Mouse (Mus musculus) limb, embryonic 14.5 days (tissue): ENCODE measurements around the gene Lix1l. TPM values are rescaled to one million over a fixed set of nuclear protein-coding genes. Genes with fewer than 3 reads are reported as not detected.

Experiments used
- ATAC-seq: fragments of 200-750 bp; cut with Nextera tagmentation; 2 replicates; pipeline ENCODE4 v1.8.0; 2017; ENCODE audit warnings: low read depth, moderate number of reproducible peaks, moderate TSS enrichment; ENCODE audit not compliant: low FRiP score
- DNase-seq: peaks from one replicate; pipeline ENCODE4 v3.0.0-alpha.2; 2015; ENCODE audit warnings: low spot score
- H3K27ac ChIP-seq: fragments of 300-500 bp; sonication (generic); replicated peaks from 2 replicates; pipeline ENCODE4 v1.5.1; 2014; ENCODE audit warnings: low read depth, mild to moderate bottlenecking, low read length, moderate library complexity, mixed read lengths
- H3K27me3 ChIP-seq: fragments of 300-500 bp; sonication (generic); 2 replicates; pipeline ENCODE4 v1.6.1; 2014; ENCODE audit warnings: low read length, mixed read lengths; ENCODE audit not compliant: control insufficient read depth, insufficient read depth
- H3K36me3 ChIP-seq: fragments of 300-500 bp; sonication (generic); 2 replicates; pipeline ENCODE4 v1.6.1; 2014; ENCODE audit warnings: mild to moderate bottlenecking, low read length, moderate library complexity, mixed read lengths; ENCODE audit not compliant: control insufficient read depth, insufficient read depth
- H3K4me1 ChIP-seq: fragments of 300-500 bp; sonication (generic); 2 replicates; pipeline ENCODE4 v1.6.1; 2014; ENCODE audit warnings: antibody characterized with exemption, low read length, mixed read lengths; ENCODE audit not compliant: control insufficient read depth, insufficient read depth
- H3K4me2 ChIP-seq: fragments of 300-500 bp; sonication (generic); replicated peaks from 2 replicates; pipeline ENCODE4 v1.6.1; 2014; ENCODE audit warnings: low read depth, mild to moderate bottlenecking, low read length, moderate library complexity; ENCODE audit not compliant: severe bottlenecking
- H3K4me3 ChIP-seq: fragments of 300-500 bp; sonication (generic); replicated peaks from 2 replicates; pipeline ENCODE4 v1.5.1; 2014; ENCODE audit warnings: low read length
- H3K9ac ChIP-seq: fragments of 300-500 bp; sonication (generic); 2 replicates; pipeline ENCODE4 v1.6.1; 2014; ENCODE audit warnings: mild to moderate bottlenecking, low read depth, low read length, moderate library complexity; ENCODE audit not compliant: severe bottlenecking
- H3K9me3 ChIP-seq: fragments of 300-500 bp; sonication (generic); 2 replicates; pipeline ENCODE4 v1.6.1; 2016; ENCODE audit warnings: low read length; ENCODE audit not compliant: control insufficient read depth
- POLR2A ChIP-seq: fragments of 200-500 bp; IDR thresholded peaks from 2 replicates; pipeline ENCODE4 v1.8.0; 2012; ENCODE audit warnings: inconsistent platforms, mild to moderate bottlenecking, moderate library complexity, borderline replicate concordance; ENCODE audit not compliant: insufficient read depth, insufficient read length; ENCODE audit errors: extremely low read depth
- WGBS: fragments of 180-500 bp; shearing (Covaris S2); extraction: QIAGEN DNeasy Blood & Tissue Kit; methylation state at CpG from one replicate; pipeline ENCODE4 v1.1.7; 2014; 5-methylcytosine and 5-hydroxymethylcytosine counted together
- polyA plus RNA-seq, 2 experiments: library from polyadenylated mRNA; depleted of rRNA in 1 of 2; stranded (reverse) in 1 of 2; unstranded in 1 of 2; fragments of >200 nt; fragmentation: Nextera tagmentation in 1 of 2; extraction: Ambion mirVana in 1 of 2; gene quantifications; 2 replicates each; pipeline versions ENCODE4 v1.2.1 to v1.2.3; 2012 to 2014

The Lix1l gene
- polyA plus RNA-seq, 2 experiments: 8.9 to 84.2 TPM

DNA sequence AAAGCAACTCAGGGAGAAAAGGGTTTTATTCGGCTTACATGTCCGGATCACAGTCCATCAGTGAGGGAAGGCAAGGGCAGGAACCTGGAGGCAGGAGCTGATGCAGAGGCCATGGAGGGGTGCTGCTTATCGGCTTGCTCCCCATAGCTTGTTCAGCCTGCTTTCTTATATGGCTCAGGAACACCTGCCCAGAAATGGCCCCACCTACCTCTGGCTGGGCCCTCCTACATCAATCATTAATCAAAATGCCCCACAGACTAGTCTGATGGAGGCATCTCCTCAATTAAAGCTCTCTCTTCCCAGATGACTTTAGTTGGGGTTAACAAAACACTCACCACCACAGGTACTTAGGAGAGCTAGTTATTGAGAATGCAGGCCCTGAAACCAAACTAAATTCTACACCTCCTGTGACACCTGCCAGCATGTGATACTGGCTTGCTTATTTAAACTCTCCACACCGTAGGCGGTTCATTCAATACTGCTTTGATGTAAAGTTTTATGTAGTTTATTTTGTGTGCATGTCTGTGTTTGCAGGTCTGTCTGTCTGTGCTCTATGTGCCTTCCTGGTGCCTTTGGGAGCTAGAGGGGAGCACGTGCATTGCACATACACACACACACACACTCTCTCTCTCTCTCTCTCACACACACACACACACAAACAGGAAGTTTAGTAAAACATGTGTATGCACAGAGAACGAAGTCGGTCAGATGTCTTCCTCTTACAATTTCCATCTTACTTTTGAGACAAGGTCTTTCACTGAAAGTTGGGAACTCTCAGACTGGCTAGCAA, 34.1 kb upstream of the Lix1l start:
- ATAC-seq (no peak), DNase-seq (no peak)
- H3K4me2 ChIP-seq: no peak overlapping the region
- no peak overlapping the region for H3K9ac ChIP-seq
- peaks cover under 1% of the 10 kb centered on the region; the same call in 1 of the 2 replicates for H3K36me3 ChIP-seq
- no peak overlapping the region for H3K27ac ChIP-seq
- no peak overlapping the region for H3K4me3 ChIP-seq
- H3K4me1 ChIP-seq: peaks cover 8% of the 10 kb centered on the region
- H3K9me3 ChIP-seq: no peaks in the 10 kb centered on the region
- WGBS: 81% methylated on average over 8 of the region's 8 CpGs
- no peak for TF ChIP-seq POLR2A
- no peaks in the 10 kb centered on the region for H3K27me3 ChIP-seq

DNA sequence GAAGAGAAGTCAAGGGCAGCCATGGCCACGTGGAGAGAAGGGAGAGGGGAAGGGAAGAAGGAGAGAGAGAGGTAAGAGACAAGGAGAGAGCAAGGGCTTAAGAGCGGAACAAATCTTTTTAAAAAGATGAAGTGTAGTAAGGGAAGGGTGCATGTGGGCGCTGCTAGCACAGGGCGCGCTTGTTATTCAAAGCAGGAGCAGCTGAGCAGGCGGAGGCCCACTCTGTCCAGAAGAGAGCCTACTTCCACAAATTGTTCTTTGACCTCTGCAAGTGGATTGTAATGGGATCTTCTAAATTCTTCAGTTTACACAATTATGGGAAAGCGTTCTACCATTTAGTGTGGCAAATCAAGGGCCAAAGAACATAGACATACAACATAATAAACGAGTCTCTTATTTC, 32.3 kb upstream of the Lix1l start:
- no peak for TF ChIP-seq POLR2A
- H3K27me3 ChIP-seq: no peaks in the 10 kb centered on the region
- H3K36me3 ChIP-seq: no peaks in the 10 kb centered on the region
- H3K9ac ChIP-seq: no peak overlapping the region
- WGBS: 80% methylated on average over 8 of the region's 8 CpGs
- H3K27ac ChIP-seq: no peak overlapping the region
- H3K4me1 ChIP-seq: peaks cover 8% of the 10 kb centered on the region
- no peak overlapping the region for H3K4me2 ChIP-seq
- H3K9me3 ChIP-seq: no peaks in the 10 kb centered on the region
- ATAC-seq (no peak), DNase-seq (no peak)
- no peak overlapping the region for H3K4me3 ChIP-seq

DNA sequence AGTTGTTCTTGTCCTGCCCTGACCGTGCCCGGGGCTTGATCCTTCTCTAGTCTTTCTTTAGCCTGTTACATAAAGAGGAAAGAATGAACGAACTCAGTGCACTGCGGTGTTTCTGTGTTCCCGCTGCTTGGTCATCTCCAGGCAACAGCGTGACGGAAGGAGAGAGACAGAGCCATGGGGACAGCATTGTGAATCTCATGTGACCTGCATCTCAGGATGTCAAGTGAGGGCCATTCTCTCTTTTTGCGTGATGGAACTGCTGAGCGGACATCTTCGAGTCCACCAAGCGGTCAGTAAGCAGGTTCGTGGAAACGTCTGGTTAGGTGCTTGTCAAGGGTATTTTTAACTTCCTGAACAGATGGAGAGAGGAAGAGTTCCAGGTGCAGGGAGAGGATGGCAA, 31.4 kb upstream of the Lix1l start:
- Histone ChIP-seq H3K4me3 (no peak overlapping the region), H3K4me1 (peaks cover 2% of the 10 kb centered on the region), H3K27ac (no peak overlapping the region), H3K4me2 (no peak overlapping the region), H3K9ac (no peak overlapping the region), H3K27me3 (no peaks in the 10 kb centered on the region), H3K36me3 (no peaks in the 10 kb centered on the region), H3K9me3 (no peaks in the 10 kb centered on the region)
- ATAC-seq (no peak), DNase-seq (no peak)
- TF ChIP-seq POLR2A: no peak
- 88% methylated on average over 13 of the region's 13 CpGs for WGBS

DNA sequence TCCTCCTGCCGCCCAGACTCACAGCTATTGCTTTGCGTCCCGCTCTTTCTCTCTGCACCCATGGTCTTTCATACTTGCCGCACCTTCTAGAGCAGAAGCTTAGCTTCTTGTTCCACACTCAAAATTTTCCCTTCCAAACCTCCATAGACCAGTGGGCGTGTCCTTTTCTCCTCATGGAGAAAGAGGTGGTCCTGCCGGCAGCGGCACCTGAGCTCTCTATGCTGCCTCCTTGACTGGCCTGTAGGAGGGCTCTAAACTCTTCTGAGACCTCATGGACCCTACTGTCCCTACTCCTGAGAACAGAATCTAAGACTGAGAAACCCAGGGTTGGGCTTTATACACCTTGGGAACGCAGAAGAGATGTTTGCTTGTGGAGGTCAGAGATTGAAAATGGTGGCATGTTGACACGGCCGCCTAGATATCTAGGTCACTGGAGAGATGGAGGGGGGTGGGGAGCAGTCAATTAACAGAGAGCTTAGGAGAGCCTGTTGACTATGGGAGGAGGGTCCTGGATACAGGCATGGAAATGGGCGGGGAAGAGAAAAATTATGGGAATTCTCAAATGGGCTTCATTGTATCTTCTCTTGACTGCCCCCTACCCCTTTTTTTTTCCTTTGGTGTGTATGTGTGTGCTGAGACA, 30.9 kb upstream of the Lix1l start:
- 89% methylated on average over 11 of the region's 11 CpGs for WGBS

DNA sequence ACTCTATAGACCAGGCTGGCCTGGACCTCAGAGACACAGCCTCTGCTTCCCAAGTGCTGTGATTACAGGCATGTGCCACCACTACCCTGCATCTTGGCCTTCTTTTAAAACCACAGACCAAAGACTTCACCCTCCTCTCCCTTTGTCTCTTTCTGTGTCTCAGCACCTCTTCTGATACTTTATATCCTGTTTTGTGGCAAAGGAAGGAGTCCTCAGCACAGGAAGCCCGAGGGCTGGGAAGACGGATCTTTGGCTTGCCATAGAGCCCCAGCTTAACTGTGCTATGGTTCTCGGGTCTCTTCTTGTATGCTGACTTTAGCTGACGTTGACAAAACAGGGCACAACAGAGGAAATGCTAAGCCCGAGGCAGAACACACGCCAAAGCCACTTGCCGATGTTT, 30.3 kb upstream of the Lix1l start:
- ATAC-seq: no peak
- WGBS: 75% methylated on average over 7 of the region's 7 CpGs
- no peak overlapping the region for H3K27ac ChIP-seq

More for the DNA sequence above, 30.9 kb upstream of the Lix1l start:
- no peak overlapping the region for H3K27ac ChIP-seq
- no peaks in the 10 kb centered on the region for H3K27me3 ChIP-seq
- H3K4me2 ChIP-seq: no peak overlapping the region
- ATAC-seq (no peak), DNase-seq (no peak)
- no peaks in the 10 kb centered on the region for H3K36me3 ChIP-seq
- no peak overlapping the region for H3K9ac ChIP-seq
- H3K4me3 ChIP-seq: no peak overlapping the region
- TF ChIP-seq POLR2A: no peak
- no peaks in the 10 kb centered on the region for H3K9me3 ChIP-seq
- H3K4me1 ChIP-seq: no peaks in the 10 kb centered on the region; the same call in 1 of the 2 replicates

More for the DNA sequence above, 30.3 kb upstream of the Lix1l start:
- no peaks in the 10 kb centered on the region for H3K27me3 ChIP-seq
- no peaks in the 10 kb centered on the region for H3K36me3 ChIP-seq
- H3K4me1 ChIP-seq: no peaks in the 10 kb centered on the region; the same call in 1 of the 2 replicates
- H3K4me3 ChIP-seq: no peak overlapping the region
- no peak overlapping the region for H3K9ac ChIP-seq
- TF ChIP-seq POLR2A: no peak
- no peaks in the 10 kb centered on the region for H3K9me3 ChIP-seq
- no peak overlapping the region for H3K4me2 ChIP-seq
- DNase-seq: no peak
